ENCODE assay signal across 8 mouse cellular contexts in the genomic region with DNA sequence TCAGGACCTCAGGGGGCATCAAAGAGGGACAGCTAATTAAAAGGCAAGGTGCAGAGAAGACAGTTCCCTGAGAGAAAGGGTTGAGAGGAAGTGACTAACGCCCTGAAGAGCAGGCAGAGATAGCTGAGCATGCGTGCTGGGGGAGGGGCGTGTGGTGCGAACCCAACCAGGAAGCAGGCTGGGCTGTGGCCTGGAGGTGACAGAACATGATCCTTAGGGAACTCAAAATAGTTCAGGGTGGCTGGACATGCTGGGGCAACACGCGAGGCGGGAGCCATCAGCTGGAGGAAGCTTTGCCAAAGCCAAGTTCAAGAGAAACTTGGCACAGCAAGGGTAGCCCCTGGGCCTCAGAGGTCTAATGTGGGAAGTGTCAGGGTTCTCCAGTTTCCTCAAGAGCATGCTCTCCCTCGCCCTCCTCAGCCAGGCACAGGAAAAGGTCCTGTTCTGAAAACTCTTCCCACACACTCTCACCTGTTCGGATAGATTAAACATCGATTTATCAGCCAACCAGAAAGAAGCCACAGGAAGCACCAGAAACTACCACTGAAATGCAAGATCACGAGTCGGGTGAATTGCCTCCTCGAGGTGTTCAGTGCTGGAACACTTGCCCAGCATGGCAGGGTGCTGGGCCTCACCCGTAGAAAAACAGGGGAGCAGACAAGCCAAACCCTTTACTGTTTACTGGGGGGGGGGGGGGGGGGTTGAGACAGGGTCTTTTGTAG. TPM values are rescaled to one million over a fixed set of nuclear protein-coding genes. Genes with fewer than 3 reads are reported as not detected.
DNase-seq lines count a peak whose midpoint lies in the region; ATAC-seq and TF ChIP-seq lines count a peak whose summit lies in the region.

No protein-coding gene starts in this region.

- ATAC-seq in intestine, postnatal 0 days, result no peak
- no peak for ATAC-seq in liver, embryonic 14.5 days (ENCODE audit: insufficient read depth)

- no peaks in the 10 kb centered on the region for H3K36me3 ChIP-seq in intestine, postnatal 0 days (ENCODE audit: control insufficient read depth, insufficient read depth)
- H3K36me3 ChIP-seq in liver, embryonic 14.5 days (replicated peaks; ENCODE audit: control insufficient read depth, insufficient read depth, low read depth), result no peaks in the 10 kb centered on the region

- peak overlapping the region; percentile 32 for H3K4me3 ChIP-seq in gastrocnemius, adult 2 months
- no peak overlapping the region for H3K4me3 ChIP-seq in intestine, postnatal 0 days (ENCODE audit: low read depth, low read length)
- H3K4me3 ChIP-seq in liver, embryonic 14.5 days (ENCODE audit: insufficient read depth in 1 of 2, low read depth in 2 of 2, low read length in 2 of 2), result no peak overlapping the region

- H3K27me3 ChIP-seq in intestine, postnatal 0 days (replicated peaks; ENCODE audit: control insufficient read depth, insufficient read depth, low read length), result no peaks in the 10 kb centered on the region
- H3K27me3 ChIP-seq in liver, embryonic 14.5 days (ENCODE audit: control insufficient read depth, insufficient read depth, low read length), result no peaks in the 10 kb centered on the region

- H3K27ac ChIP-seq in gastrocnemius, adult 2 months, result peak overlapping the region; percentile 86
- H3K27ac ChIP-seq in intestine, postnatal 0 days (ENCODE audit: low read depth, low read length), result peak overlapping the region; percentile 35; the same call in 1 of the 2 replicates
- peak overlapping the region; percentile 50 for H3K27ac ChIP-seq in liver, embryonic 14.5 days

- DNase-seq in 416B (ENCODE audit: low read depth) (peak; percentile 91), R1 (ENCODE audit: low read depth, low spot score) (peak; percentile 81)
- peak; percentile 93 for DNase-seq in gastrocnemius, adult 2 months
- peak in 2 of 3 experiments; percentile 47 to 51 for DNase-seq in liver, embryonic 14.5 days (ENCODE audit: low read depth in 3 of 3, low spot score in 3 of 3)
- DNase-seq in ovary, postnatal 36 days (ENCODE audit: low spot score), result peak; percentile 58
- peak; percentile 60 to 71 for DNase-seq in urinary bladder, postnatal 4 days (ENCODE audit: low spot score in 2 of 2)
- no peak for DNase-seq in cerebellum, postnatal 14 days

- H3K9me3 ChIP-seq in intestine, postnatal 0 days (ENCODE audit: control insufficient read depth), result no peaks in the 10 kb centered on the region
- no peaks in the 10 kb centered on the region for H3K9me3 ChIP-seq in liver, embryonic 14.5 days (ENCODE audit: control insufficient read depth, low read length)

- TF ChIP-seq EP300 in liver, embryonic 14.5 days (IDR thresholded peaks at IDR 0.05; ENCODE audit: low read depth), result no peak

- H3K4me2 ChIP-seq in intestine, postnatal 0 days (replicated peaks; ENCODE audit: low read depth), result no peak overlapping the region
- H3K4me2 ChIP-seq in liver, embryonic 14.5 days (ENCODE audit: low read depth), result peak overlapping the region; percentile 27

- H3K9ac ChIP-seq in intestine, postnatal 0 days (ENCODE audit: low read depth, low read length), result no peak overlapping the region
- H3K9ac ChIP-seq in liver, embryonic 14.5 days (replicated peaks), result peak overlapping the region; percentile 43

- TF ChIP-seq CTCF in gastrocnemius, adult 2 months (IDR thresholded peaks at IDR 0.05), result no peak
- TF ChIP-seq CTCF in intestine, postnatal 0 days (IDR thresholded peaks at IDR 0.05; ENCODE audit: low read depth), result no peak
- TF ChIP-seq CTCF in liver, embryonic 14.5 days (IDR thresholded peaks at IDR 0.05; ENCODE audit: low read depth), result no peak

- intact Hi-C loops in gastrocnemius, adult 2 months (cut with DNase I), result loop anchor here (2.0 kb wide), 2 partner anchors 25 to 33 kb away; no protein-coding TSS in a partner anchor

- H3K4me1 ChIP-seq in intestine, postnatal 0 days (replicated peaks; ENCODE audit: control insufficient read depth, insufficient read depth, low read length), result no peaks in the 10 kb centered on the region; the same call in 1 of the 2 replicates
- peaks cover 20 to 22% of the 10 kb centered on the region in 2 experiments for H3K4me1 ChIP-seq in liver, embryonic 14.5 days (replicated peaks; ENCODE audit: control insufficient read depth in 2 of 2, insufficient read depth in 2 of 2, low read length in 1 of 2)

- 41% methylated on average over 14 of the region's 14 CpGs for WGBS in intestine, postnatal 0 days
- 18% methylated on average over 14 of the region's 14 CpGs for WGBS in liver, embryonic 14.5 days (ENCODE audit: insufficient replicate concordance)

RNA-seq across cellular contexts. Expression of a gene that starts 3.2 kb away (rescaled TPM):
- total RNA-seq in gastrocnemius, adult 2 months (2021), result 10 to 100 TPM; 15.1 to 20.6 TPM
- 67.4 and 81.3 TPM in 2 replicates for polyA plus RNA-seq in intestine, postnatal 0 days (2015; fragmentation: Nextera tagmentation; extraction: Ambion mirVana)
- polyA plus RNA-seq in liver, embryonic 14.5 days (2012; rRNA removed), result 32.9 and 36.0 TPM in 2 replicates
- polyA plus RNA-seq in liver, embryonic 14.5 days (2014; fragmentation: Nextera tagmentation; extraction: Ambion mirVana), result 49.4 and 51.8 TPM in 2 replicates

RNA-seq across cellular contexts. Expression of a gene that starts 35.2 kb away (rescaled TPM):
- 10 to 100 TPM; 62.7 to 65.8 TPM for total RNA-seq in gastrocnemius, adult 2 months (2021)
- 98.5 and 105 TPM in 2 replicates for polyA plus RNA-seq in intestine, postnatal 0 days (2015; fragmentation: Nextera tagmentation; extraction: Ambion mirVana)
- 60.1 and 171 TPM in 2 replicates for polyA plus RNA-seq in liver, embryonic 14.5 days (2012; rRNA removed)
- polyA plus RNA-seq in liver, embryonic 14.5 days (2014; fragmentation: Nextera tagmentation; extraction: Ambion mirVana), result 351 and 427 TPM in 2 replicates

RNA-seq across cellular contexts. Expression of a gene that starts 50.1 kb away (rescaled TPM):
- total RNA-seq in gastrocnemius, adult 2 months (2021), result 1 to 10 TPM in 1 of 2 experiments, under 1 TPM in 1; 0.56 to 1.2 TPM
- 14.1 and 15.7 TPM in 2 replicates for polyA plus RNA-seq in intestine, postnatal 0 days (2015; fragmentation: Nextera tagmentation; extraction: Ambion mirVana)
- 4.1 and 4.3 TPM in 2 replicates for polyA plus RNA-seq in liver, embryonic 14.5 days (2012; rRNA removed)
- polyA plus RNA-seq in liver, embryonic 14.5 days (2014; fragmentation: Nextera tagmentation; extraction: Ambion mirVana), result 7.5 and 9.5 TPM in 2 replicates

Comparison
In these comparisons a context has a peak if more than half of its experiments do, and no peak if none do; other contexts are left out.
1. DNase-seq: peak in 416B (single experiment), R1 (single experiment), gastrocnemius, adult 2 months (single experiment), liver, embryonic 14.5 days (2 of 3), ovary, postnatal 36 days (single experiment) and urinary bladder, postnatal 4 days (2 of 2); none in cerebellum, postnatal 14 days (0 of 2).
2. H3K27ac ChIP-seq: peak in every context shown above with its lines; median percentile 86 in gastrocnemius, adult 2 months; 50 in liver, embryonic 14.5 days; 35 in intestine, postnatal 0 days.